Mouse (Mus musculus) lung, postnatal 14 days (tissue): ENCODE measurements around the gene Zfp692.
A peak's percentile ranks its signal among the peaks of the same experiment; 100 is the strongest.

ENCODE experiments used
- DNase-seq: peaks from one replicate; pipeline ENCODE4 v3.0.0; 2021

Zfp692 gene

DNA sequence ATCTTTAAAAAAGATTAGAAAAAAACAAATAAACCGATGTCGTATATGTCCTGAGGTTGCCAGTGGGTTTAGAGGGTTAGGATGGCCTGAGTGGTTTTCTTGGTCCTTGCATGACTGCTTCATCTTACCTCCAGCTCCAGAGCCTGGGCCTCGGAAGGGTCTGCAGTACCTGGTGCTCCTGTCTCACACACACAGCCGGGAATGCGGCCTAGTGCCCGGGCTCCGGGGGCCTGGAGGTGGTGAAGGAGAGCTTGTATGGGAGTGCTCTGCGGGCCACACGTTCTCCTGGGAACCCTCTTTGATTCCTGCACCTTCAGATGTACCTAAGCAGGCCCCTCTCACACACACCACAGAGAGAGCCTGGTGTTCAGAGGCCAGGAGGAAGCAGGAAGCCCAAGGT lies 1.8 kb downstream of the Zfp692 start:
- no peak for DNase-seq

DNA sequence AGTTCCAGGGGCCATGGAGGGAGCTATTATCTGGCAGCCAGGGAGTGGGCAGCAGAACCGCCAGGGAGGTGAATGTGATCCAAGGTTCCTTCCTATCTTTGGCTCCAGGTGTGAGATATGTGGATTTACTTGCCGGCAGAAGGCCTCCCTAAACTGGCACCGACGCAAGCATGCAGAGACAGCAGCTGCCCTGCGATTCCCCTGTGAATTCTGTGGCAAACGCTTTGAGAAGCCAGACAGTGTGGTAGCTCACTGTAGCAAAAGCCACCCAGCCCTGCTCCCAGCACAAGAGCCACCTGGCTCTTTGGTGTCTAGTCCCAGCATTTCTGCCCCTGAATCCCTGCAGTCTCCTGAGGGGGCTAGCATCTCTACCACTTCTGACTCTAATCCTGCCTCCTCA lies 7.2 kb downstream of the Zfp692 start:
- no peak for DNase-seq

GRCm38 (mm10) chr11:58315536-58316168 lies 8.8 kb downstream of the Zfp692 start:
- no peak for DNase-seq

DNA sequence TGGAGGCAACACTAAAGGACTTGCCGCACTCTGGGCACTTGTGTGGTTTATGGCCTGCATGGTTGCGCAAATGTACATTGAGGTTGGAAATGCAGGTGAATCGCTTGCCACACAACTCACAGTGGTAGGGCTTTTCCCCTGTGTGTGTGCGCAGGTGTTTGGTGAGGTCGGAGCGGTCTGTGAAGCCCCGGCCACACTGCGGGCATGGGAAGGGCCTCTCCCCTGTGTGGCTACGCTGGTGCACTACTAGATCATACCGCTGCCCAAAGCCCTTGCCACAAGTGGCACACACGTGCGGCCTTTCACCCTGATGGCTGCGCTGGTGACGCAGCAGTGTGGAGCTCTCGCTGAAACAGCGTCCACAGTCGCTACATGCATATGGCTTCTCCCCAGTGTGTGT lies 9.5 kb downstream of the Zfp692 start:
- DNase-seq: no peak

GRCm38 (mm10) chr11:58316768-58317390 lies 10.0 kb downstream of the Zfp692 start:
- no peak for DNase-seq

DNA sequence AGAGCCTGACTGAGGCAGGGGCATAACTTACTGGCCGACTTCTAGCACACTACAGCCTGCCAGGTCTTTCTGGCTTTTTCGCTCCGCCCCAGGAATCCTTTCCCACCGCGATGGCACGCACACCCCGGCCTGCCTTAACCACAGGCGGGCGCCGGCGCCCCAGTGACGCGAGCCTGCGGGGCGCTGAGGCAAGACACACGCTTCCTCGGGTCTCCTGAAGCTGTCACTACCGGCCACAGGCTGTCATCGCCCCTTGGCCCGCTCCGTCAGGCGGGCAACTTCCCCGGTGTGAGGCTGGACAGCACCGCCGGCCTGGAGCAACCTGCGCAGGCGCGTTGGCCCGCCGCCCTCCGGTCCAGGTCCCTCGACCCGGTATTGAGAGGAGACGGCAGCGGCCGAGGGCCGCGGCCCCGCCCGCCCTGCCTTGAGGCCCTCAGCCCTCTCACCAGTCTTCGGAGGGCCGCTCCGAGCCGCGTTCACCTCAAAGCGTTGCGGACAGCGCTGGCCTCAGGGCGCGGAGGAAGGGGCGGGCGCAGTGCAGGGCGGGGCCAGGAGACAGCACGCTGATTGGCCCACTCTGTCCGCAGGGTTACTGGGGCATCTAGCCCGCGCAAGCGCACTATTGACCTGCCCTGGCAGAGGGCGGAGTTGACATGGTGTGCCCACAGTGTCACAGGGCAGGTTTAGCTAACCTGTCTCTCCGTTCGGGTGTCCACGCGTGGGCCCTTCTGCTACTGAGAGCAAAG lies 16.1 kb downstream of the Zfp692 start:
- peak; percentile 98 for DNase-seq

- DNase-seq: no peak
Measured at GRCm38 (mm10) chr11:58323570-58324340, 16.9 kb downstream of the Zfp692 start.

GRCm38 (mm10) chr11:58324614-58325229 lies 17.9 kb downstream of the Zfp692 start:
- no peak for DNase-seq

DNA sequence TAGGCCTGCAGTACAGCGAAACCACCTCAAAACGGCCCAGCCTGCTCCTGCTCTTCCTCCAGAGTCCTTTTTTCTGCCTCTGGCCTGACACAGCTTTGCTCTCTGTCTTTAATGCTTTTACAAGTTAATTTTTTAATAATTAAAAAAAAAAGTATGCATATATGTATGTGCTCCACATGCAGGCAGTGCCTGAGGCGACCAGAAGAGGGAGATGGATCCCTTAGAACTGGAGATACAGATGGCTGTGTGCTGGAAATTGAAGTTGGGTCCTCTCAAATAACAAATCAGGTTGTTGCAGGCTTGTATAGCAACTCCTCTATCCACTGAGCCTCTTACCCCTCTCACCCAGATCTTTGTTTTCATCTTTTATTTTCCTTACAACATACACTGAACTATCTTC lies 19.9 kb downstream of the Zfp692 start:
- no peak for DNase-seq

GRCm38 (mm10) chr11:58329906-58330275 lies 23.0 kb downstream of the Zfp692 start:
- peak; percentile 5 for DNase-seq

- DNase-seq: peak; percentile 91
Measured at GRCm38 (mm10) chr11:58330276-58331148, 23.6 kb downstream of the Zfp692 start, which contains the start of the genes Zfp672 and Sh3bp5l. Gene Zfp672 (minus strand): TSS chr11:58330339. Gene Sh3bp5l (plus strand): TSS chr11:58330724.

GRCm38 (mm10) chr11:58331149-58331495 lies 24.3 kb downstream of the Zfp692 start:
- DNase-seq: no peak

DNA sequence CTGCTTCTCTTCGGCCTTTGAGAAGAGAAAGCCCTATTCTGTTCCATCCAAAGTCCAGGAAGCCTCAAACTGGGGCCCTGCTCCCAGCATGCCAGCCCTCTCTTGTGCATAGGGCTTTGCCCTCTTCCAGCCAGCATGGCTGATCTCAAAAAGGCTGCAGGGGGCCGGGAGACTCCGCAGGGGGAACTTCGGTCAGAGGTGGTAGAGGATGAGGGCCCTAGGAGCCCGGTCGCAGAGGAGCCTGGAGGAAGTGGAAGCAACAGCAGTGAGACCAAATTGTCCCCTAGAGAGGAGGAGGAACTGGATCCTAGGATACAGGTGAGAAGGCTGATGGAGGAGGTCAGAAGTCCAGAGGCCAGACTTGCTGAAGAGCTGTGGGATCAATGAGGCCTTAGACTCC lies 24.7 kb downstream of the Zfp692 start:
- DNase-seq: no peak

DNA sequence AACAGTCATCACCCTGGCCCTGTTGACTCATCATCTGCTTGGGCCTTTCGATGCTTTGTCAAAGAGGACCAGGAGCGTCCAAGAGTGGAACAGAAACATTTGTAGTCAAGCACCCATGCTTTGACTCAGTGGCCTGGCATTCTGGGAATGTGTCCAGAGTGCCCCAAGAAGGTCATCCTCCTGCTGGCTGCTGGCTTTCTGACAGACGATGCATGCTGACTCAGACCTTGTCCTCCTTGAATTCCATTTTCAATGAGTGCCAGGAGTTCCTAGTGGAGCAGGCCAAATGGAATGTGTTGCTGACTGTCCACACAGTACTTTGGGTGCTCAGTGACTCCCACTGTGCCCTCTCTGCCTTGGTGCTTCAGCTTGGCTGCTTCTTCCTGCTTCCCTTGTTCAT lies 27.9 kb downstream of the Zfp692 start:
- peak; percentile 47 for DNase-seq

- DNase-seq: no peak
Measured at GRCm38 (mm10) chr11:58346745-58347144, 39.9 kb downstream of the Zfp692 start.

DNA sequence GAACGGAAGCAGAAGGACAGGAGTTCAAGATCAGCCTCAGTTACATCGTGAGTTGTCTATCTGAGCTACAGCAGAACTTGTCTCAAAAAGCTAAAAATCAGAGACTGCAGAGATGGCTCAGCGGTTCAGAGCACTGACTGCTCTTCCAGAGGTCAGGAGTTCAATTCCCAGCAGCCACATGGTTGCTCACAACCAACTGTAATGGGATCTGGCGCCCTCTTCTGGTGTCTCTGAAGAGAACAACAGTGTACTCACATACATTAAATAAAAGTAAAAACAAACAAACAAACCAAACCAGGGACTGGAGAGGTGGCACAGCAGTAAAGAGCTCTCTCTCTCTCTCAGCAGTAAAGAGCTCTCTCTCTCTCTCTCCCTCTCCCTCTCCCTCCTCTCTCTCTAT lies 43.8 kb downstream of the Zfp692 start:
- DNase-seq: no peak

DNA sequence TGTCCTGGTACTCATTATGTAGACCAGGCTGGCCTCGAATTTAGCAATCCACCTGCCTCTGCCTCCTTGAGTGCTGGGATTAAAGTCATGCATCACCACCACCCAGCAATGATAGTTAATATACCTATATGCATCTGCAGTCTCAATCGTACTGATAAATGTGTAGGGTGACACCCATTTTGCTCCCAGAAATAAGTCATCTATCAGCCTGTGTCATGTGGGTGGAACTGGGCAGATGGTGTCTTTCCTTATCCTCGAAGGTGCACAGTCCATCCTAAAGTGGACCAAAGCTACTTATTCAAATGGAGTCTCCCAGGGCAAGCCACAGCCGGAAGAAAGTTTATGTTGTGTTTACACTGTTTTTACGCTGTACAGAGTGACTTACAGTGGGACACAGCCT lies 44.3 kb downstream of the Zfp692 start:
- DNase-seq: no peak

- DNase-seq: no peak
Measured at GRCm38 (mm10) chr11:58352681-58353548, 46.0 kb downstream of the Zfp692 start.

- no peak for DNase-seq
Measured at GRCm38 (mm10) chr11:58353709-58354108, 46.8 kb downstream of the Zfp692 start.

GRCm38 (mm10) chr11:58354476-58354875 lies 47.6 kb downstream of the Zfp692 start:
- DNase-seq: no peak

DNA sequence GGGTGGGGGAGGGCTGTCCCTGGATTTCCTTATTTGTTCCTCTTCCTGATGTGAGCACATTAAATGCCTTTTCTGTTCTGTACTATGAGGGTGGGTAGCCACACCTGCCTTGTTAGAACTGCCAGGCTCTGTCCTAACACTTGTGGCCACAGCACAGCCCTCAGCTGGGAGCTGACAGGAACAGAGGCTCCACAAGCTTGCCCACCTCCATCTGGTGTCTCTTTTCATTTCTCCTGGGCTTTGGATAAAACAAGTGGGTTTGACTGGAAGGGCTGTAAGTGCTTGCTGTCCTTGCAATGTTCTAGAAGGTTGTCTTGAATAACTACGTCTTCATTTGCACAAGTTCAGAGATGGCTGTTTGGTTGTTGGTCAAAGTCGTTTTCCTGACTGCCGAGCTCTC lies 48.1 kb downstream of the Zfp692 start:
- no peak for DNase-seq
